Mouse (Mus musculus) C2C12 (cell line): ENCODE data around the gene Pkn3.

Source experiments
- CEBPB ChIP-seq: IDR thresholded peaks from one replicate; pipeline ENCODE4 v1.6.1; 2011; ENCODE audit warnings: low read depth, mild to moderate bottlenecking, control low read depth, moderate library complexity
- CTCF ChIP-seq: IDR thresholded peaks from one replicate; pipeline ENCODE4 v1.5.1; 2011; ENCODE audit not compliant: control insufficient read depth, insufficient read depth, insufficient read length
- MAX ChIP-seq: IDR thresholded peaks from one replicate; pipeline ENCODE4 v1.6.1; 2011; ENCODE audit warnings: mild to moderate bottlenecking, control low read depth
- MYOD1 ChIP-seq: IDR thresholded peaks from one replicate; pipeline ENCODE4 v1.6.1; 2011; ENCODE audit warnings: low read depth; ENCODE audit not compliant: control insufficient read depth, insufficient read length
- USF1 ChIP-seq: IDR thresholded peaks from one replicate; pipeline ENCODE4 v1.6.1; 2011; ENCODE audit warnings: low read depth, mild to moderate bottlenecking, control low read depth, moderate library complexity

DNA sequence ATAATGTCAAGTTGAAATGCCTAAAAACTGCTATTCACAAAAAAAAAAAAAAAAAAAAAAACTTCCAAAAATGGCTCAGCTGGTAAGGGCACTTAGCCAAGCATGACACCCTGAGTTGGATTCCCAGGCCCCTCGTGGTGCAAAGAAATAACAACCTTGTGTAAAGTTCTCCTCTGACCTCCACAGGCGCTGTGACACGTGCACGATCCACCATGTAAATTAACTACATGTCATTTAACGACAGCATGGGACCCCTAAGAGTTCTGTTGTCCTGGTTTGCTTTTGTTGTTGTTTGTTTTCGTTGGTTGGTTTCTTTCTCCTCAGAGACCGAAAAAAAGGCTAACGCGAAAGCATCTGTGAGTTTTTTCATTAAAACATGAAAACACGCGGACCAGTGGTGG lies 29.4 kb upstream of the Pkn3 start:
- TF ChIP-seq CTCF: no peak
- TF ChIP-seq MYOD1: no peak
- TF ChIP-seq MAX: no peak
- no peak for TF ChIP-seq CEBPB
- no peak for TF ChIP-seq USF1
